Mouse (Mus musculus): ENCODE results near the gene Ptpa.

DNA sequence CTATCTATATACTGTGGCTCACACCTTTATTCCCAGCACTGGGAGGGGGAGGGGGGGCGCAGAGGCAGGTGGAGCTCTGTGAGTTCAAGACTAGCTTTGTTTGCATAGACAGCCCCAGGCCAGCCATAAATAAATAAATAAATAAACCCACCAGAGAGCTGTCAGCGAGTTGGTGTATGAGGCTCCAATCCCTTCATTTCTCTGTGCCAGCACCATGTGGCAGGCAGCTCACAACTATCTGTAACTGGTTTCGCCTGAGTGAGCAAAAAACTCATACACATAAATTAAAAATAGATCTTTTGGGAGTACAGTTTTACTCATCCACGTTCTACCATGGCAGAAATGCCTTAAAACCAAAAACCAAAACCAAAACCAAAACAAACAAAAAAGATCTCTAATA, 5.6 kb downstream of the Ptpa start:
- TF ChIP-seq POLR2A (IDR thresholded peaks at IDR 0.05; ENCODE audit: low read depth, low read length) = no peak
- TF ChIP-seq CTCF (IDR thresholded peaks at IDR 0.05; ENCODE audit: borderline replicate concordance, insufficient read depth, low read length) = no peak
